Mouse (Mus musculus) kidney, embryonic 16.5 days (tissue): ENCODE measurements around the gene Ccnj. TPM values are rescaled to one million over a fixed set of nuclear protein-coding genes. Genes with fewer than 3 reads are reported as not detected.

Source experiments
- ATAC-seq: fragments of 200-750 bp; cut with Nextera tagmentation; 2 replicates; pipeline ENCODE4 v1.8.0; 2017; ENCODE audit warnings: moderate TSS enrichment; ENCODE audit not compliant: low FRiP score, low TSS enrichment
- H3K27ac ChIP-seq: fragments of 300-500 bp; sonication (generic); 2 replicates; pipeline ENCODE4 v1.5.1; 2014; ENCODE audit warnings: low read length
- H3K27me3 ChIP-seq: fragments of 300-500 bp; sonication (generic); 2 replicates; pipeline ENCODE4 v1.6.1; 2014; ENCODE audit warnings: low read length, control low read depth, mixed read lengths; ENCODE audit not compliant: insufficient read depth
- H3K36me3 ChIP-seq: fragments of 300-500 bp; sonication (generic); 2 replicates; pipeline ENCODE4 v1.6.1; 2014; ENCODE audit warnings: low read length, control low read depth, mixed read lengths; ENCODE audit not compliant: insufficient read depth
- H3K4me1 ChIP-seq: fragments of 300-500 bp; sonication (generic); 2 replicates; pipeline ENCODE4 v1.6.1; 2014; ENCODE audit warnings: low read length, control low read depth, mixed read lengths; ENCODE audit not compliant: insufficient read depth
- H3K4me2 ChIP-seq: fragments of 300-500 bp; sonication (generic); replicated peaks from 2 replicates; pipeline ENCODE4 v1.6.1; 2014; ENCODE audit warnings: low read depth, low read length
- H3K4me3 ChIP-seq: fragments of 300-500 bp; sonication (generic); 2 replicates; pipeline ENCODE4 v1.5.1; 2014; ENCODE audit warnings: mild to moderate bottlenecking, low read length
- H3K9ac ChIP-seq: fragments of 300-500 bp; sonication (generic); replicated peaks from 2 replicates; pipeline ENCODE4 v1.6.1; 2014; ENCODE audit warnings: low read length
- H3K9me3 ChIP-seq: fragments of 300-500 bp; sonication (generic); 2 replicates; pipeline ENCODE4 v1.6.1; 2016; ENCODE audit warnings: low read length, control low read depth
- WGBS: fragments of 180-500 bp; shearing (Covaris S2); extraction: QIAGEN DNeasy Blood & Tissue Kit; methylation state at CpG from one replicate; pipeline ENCODE4 v1.1.7; 2014; 5-methylcytosine and 5-hydroxymethylcytosine counted together
- polyA plus RNA-seq: library from polyadenylated mRNA; unstranded; fragments of >200 nt; fragmentation: Nextera tagmentation; extraction: Ambion mirVana; gene quantifications from 2 replicates; pipeline ENCODE4 v1.2.1, GENCODE M21; 2015

Ccnj gene
- polyA plus RNA-seq, 1 experiment from 2014 or later: 14.4 TPM

- H3K9ac ChIP-seq: no peak overlapping the region
- H3K36me3 ChIP-seq: peaks cover 36% of the 10 kb centered on the region
- no peaks in the 10 kb centered on the region for H3K9me3 ChIP-seq
- H3K4me1 ChIP-seq: peaks cover 8% of the 10 kb centered on the region
- WGBS: 91% methylated on average over 7 of the region's 7 CpGs
- ATAC-seq: no peak
- H3K4me3 ChIP-seq: no peak overlapping the region
- H3K27ac ChIP-seq: no peak overlapping the region
- no peaks in the 10 kb centered on the region for H3K27me3 ChIP-seq
- H3K4me2 ChIP-seq: no peak overlapping the region
Observed at GRCm38 (mm10) chr19:40838205-40838604, 7.1 kb downstream of the Ccnj start.

- no peak overlapping the region for H3K9ac ChIP-seq
- H3K27me3 ChIP-seq: no peaks in the 10 kb centered on the region
- peaks cover 47% of the 10 kb centered on the region for H3K36me3 ChIP-seq
- H3K4me3 ChIP-seq: no peak overlapping the region
- H3K4me2 ChIP-seq: no peak overlapping the region
- no peaks in the 10 kb centered on the region for H3K9me3 ChIP-seq
- peaks cover 8% of the 10 kb centered on the region for H3K4me1 ChIP-seq
- peak overlapping the region; percentile 43; the same call in 1 of the 2 replicates for H3K27ac ChIP-seq
- ATAC-seq: no peak
- 51% methylated on average over 6 of the region's 6 CpGs for WGBS
Observed at GRCm38 (mm10) chr19:40840303-40840702, 9.2 kb downstream of the Ccnj start.

- Histone ChIP-seq H3K36me3 (peaks cover 55% of the 10 kb centered on the region), H3K9ac (no peak overlapping the region), H3K4me3 (no peak overlapping the region), H3K9me3 (no peaks in the 10 kb centered on the region), H3K27ac (peak overlapping the region; percentile 43; the same call in 1 of the 2 replicates), H3K27me3 (no peaks in the 10 kb centered on the region), H3K4me2 (no peak overlapping the region), H3K4me1 (peaks cover 8% of the 10 kb centered on the region)
- WGBS: 88% methylated on average over 6 of the region's 6 CpGs
- no peak for ATAC-seq
Observed at GRCm38 (mm10) chr19:40841083-40841482, 10.0 kb downstream of the Ccnj start.

GRCm38 (mm10) chr19:40841593-40841992 is 10.5 kb downstream of the Ccnj start:
- WGBS: 67% methylated on average over 13 of the region's 13 CpGs
- H3K27ac ChIP-seq: no peak overlapping the region
- no peak overlapping the region for H3K9ac ChIP-seq
- no peak overlapping the region for H3K4me3 ChIP-seq
- H3K9me3 ChIP-seq: no peaks in the 10 kb centered on the region
- peaks cover 56% of the 10 kb centered on the region for H3K36me3 ChIP-seq
- no peak overlapping the region for H3K4me2 ChIP-seq
- peaks cover 8% of the 10 kb centered on the region for H3K4me1 ChIP-seq
- ATAC-seq: no peak
- no peaks in the 10 kb centered on the region for H3K27me3 ChIP-seq

DNA sequence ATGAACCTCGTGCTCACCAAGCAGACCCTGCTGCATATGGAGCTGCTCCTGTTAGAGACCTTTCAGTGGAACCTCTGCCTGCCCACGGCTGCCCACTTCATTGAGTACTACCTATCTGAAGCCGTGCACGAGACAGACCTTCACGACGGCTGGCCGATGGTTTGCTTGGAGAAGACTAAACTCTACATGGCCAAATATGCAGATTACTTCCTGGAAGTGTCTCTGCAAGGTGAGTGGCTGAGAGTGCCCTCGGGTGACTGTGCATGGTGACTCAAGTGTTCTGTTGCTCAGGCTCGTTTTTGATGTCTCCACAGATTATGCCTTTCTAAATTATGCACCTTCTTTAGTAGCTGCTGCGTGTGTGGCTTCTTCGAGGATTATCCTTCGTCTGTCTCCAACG is 13.7 kb downstream of the Ccnj start:
- H3K9me3 ChIP-seq: no peaks in the 10 kb centered on the region
- no peak overlapping the region for H3K4me2 ChIP-seq
- WGBS: 90% methylated on average over 13 of the region's 13 CpGs
- peaks cover 8% of the 10 kb centered on the region for H3K4me1 ChIP-seq
- no peak overlapping the region for H3K27ac ChIP-seq
- H3K36me3 ChIP-seq: peaks cover 55% of the 10 kb centered on the region
- H3K4me3 ChIP-seq: no peak overlapping the region
- ATAC-seq: no peak
- no peak overlapping the region for H3K9ac ChIP-seq
- H3K27me3 ChIP-seq: no peaks in the 10 kb centered on the region

GRCm38 (mm10) chr19:40849391-40849790 is 18.3 kb downstream of the Ccnj start:
- H3K36me3 ChIP-seq: peaks cover 44% of the 10 kb centered on the region
- no peak overlapping the region for H3K4me2 ChIP-seq
- no peak overlapping the region for H3K4me3 ChIP-seq
- H3K9me3 ChIP-seq: no peaks in the 10 kb centered on the region
- ATAC-seq: no peak
- 87% methylated on average over 12 of the region's 12 CpGs for WGBS
- no peaks in the 10 kb centered on the region for H3K27me3 ChIP-seq
- H3K27ac ChIP-seq: no peak overlapping the region
- no peak overlapping the region for H3K9ac ChIP-seq
- H3K4me1 ChIP-seq: no peaks in the 10 kb centered on the region

DNA sequence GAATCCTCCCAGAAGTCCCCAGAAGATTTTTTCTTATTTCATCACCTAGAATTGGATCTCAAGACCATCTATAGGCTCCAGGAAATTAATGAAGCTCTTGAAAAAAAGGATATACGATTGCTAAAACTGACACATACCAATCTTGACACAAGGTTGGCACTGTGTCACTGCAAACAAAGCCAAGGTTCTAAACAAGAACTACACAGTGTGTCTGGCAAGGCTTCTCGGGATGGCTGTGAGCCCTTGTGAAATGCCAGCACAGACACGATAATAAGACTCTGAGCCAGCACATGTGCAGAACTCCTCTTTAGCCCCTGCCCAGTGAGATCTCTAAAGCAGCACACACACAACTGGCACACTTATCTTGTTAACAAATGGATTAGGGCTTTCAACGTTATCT is 28.5 kb downstream of the Ccnj start:
- H3K9me3 ChIP-seq: no peaks in the 10 kb centered on the region
- no peaks in the 10 kb centered on the region for H3K27me3 ChIP-seq
- H3K4me2 ChIP-seq: no peak overlapping the region
- H3K4me1 ChIP-seq: no peaks in the 10 kb centered on the region
- ATAC-seq: no peak
- no peaks in the 10 kb centered on the region for H3K36me3 ChIP-seq
- H3K4me3 ChIP-seq: no peak overlapping the region
- H3K9ac ChIP-seq: no peak overlapping the region
- H3K27ac ChIP-seq: no peak overlapping the region
- 69% methylated on average over 4 of the region's 4 CpGs for WGBS

DNA sequence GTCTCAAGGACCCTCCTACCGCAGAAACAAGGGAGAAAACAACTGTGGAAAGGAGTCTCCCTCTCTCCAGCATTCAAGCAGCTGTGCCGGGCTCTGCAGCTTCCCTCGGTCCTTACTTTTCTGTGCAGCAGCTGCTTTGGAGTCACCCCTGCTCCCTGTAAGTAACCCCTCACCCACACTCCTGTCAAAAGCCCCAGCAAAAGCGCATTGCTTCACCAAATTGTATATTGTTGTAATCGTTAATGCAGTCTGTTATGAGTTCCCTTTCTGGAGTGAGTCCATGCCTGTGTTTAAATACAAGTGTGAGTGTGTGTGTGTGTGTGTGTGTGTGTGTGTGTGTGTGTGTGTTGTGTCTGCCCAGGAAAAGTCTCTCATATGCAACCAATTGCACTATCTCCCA is 37.2 kb downstream of the Ccnj start:
- Histone ChIP-seq H3K9ac (no peak overlapping the region), H3K36me3 (no peaks in the 10 kb centered on the region)
- no peak for ATAC-seq

GRCm38 (mm10) chr19:40869425-40870105 is 38.5 kb downstream of the Ccnj start:
- no peaks in the 10 kb centered on the region for H3K36me3 ChIP-seq
- H3K4me1 ChIP-seq: no peaks in the 10 kb centered on the region
- WGBS: 93% methylated on average over 3 of the region's 3 CpGs
- no peak overlapping the region for H3K27ac ChIP-seq
- H3K9me3 ChIP-seq: peaks cover 3% of the 10 kb centered on the region; the same call in 1 of the 2 replicates
- no peak overlapping the region for H3K4me3 ChIP-seq
- no peak overlapping the region for H3K4me2 ChIP-seq
- no peak overlapping the region for H3K9ac ChIP-seq
- no peak for ATAC-seq
- peaks cover 13% of the 10 kb centered on the region for H3K27me3 ChIP-seq

More for the DNA sequence above, 37.2 kb downstream of the Ccnj start:
- Histone ChIP-seq H3K4me2 (no peak overlapping the region), H3K27ac (no peak overlapping the region), H3K4me3 (no peak overlapping the region), H3K4me1 (no peaks in the 10 kb centered on the region), H3K9me3 (no peaks in the 10 kb centered on the region), H3K27me3 (peaks cover 9% of the 10 kb centered on the region; the same call in 1 of the 2 replicates)
- WGBS: 25% methylated on average over 5 of the region's 5 CpGs

DNA sequence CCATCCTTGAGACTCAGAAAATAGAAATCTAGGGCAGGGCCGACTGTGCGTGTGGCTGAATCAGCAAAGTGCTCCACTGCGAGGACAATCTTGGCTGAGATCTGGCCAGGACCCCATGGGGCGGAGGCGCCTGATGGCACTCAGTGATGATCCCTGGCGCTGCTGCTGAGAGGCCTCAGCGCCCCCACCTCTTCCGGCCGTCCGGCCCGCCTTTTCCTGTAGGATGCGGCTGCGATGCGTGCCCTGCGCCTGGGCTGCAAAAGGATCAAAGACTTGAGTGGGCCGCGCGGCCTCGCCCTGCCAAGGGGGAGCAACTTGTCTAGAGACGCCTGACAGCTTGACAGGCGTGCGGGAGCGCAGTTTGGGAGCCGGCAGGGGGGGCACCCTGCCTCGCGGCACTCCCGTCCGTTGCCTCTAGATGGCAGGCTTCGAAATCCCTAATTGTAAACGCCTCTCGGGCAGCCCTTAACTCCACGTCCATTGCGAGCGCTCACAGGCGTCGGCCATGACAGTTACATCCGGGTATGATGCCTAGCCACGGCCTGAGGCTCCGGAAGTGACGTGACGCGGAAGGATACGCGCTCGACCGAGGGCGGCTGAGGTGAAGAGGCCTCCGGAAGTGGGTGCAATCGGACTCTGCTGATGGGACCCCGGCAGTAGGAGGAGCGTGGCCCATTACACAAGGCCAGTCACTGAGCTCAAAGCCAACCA is 42.0 kb downstream of the Ccnj start:
- ATAC-seq: peak; percentile 95
- peak overlapping the region; percentile 51 for H3K4me3 ChIP-seq
- WGBS: 2% methylated on average over 51 of the region's 51 CpGs
- H3K27me3 ChIP-seq: peaks cover 39% of the 10 kb centered on the region
- H3K4me1 ChIP-seq: no peaks in the 10 kb centered on the region
- peak overlapping the region; percentile 63 for H3K9ac ChIP-seq
- H3K4me2 ChIP-seq: peak overlapping the region; percentile 73
- H3K36me3 ChIP-seq: no peaks in the 10 kb centered on the region
- peak overlapping the region; percentile 62 for H3K27ac ChIP-seq
- peaks cover 3% of the 10 kb centered on the region; the same call in 1 of the 2 replicates for H3K9me3 ChIP-seq
